Mouse (Mus musculus): ENCODE data around the gene Rhoh. TPM values are rescaled to one million over a fixed set of nuclear protein-coding genes. Genes with fewer than 3 reads are reported as not detected.

The Rhoh gene
- polyA plus RNA-seq, 1 experiment from 2014 or later: 5.1 TPM

DNA sequence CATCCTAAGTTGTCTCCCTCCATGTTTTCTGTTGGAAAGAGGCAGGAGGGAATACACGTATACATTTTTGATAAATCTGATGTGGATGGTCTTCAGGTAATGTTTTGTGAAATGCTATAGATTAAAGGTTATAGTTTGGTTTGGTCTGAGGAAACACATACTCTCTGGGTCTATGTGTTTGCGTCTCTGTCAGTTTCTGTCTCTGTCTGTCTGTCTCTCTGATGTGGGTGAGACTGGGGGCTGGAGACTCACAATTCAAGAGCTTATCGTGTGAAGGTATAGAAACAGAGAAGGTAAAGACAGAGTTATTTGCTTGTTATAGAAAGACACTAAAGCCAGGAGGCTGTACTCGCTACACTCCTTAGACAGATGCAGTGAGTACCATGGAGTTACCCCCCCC is 8.6 kb downstream of the Rhoh start:
- no peaks in the 10 kb centered on the region for H3K27me3 ChIP-seq (ENCODE audit: insufficient read depth, low read length)
- ATAC-seq (no peak), DNase-seq (no peak)
- H3K9ac ChIP-seq (replicated peaks): no peak overlapping the region
- 82% methylated on average over 4 of the region's 4 CpGs for WGBS (ENCODE audit: insufficient replicate concordance)
- TF ChIP-seq EP300 (IDR thresholded peaks at IDR 0.05; ENCODE audit: low read depth) (no peak), CTCF (IDR thresholded peaks at IDR 0.05; ENCODE audit: low read depth) (no peak)
- H3K4me1 ChIP-seq (ENCODE audit: insufficient read depth): peaks cover 11% of the 10 kb centered on the region
- no peak overlapping the region for H3K27ac ChIP-seq (ENCODE audit: low read depth)
- no peak overlapping the region for H3K4me3 ChIP-seq (ENCODE audit: low read depth, low read length)
- H3K4me2 ChIP-seq (ENCODE audit: low read depth, low read length): no peak overlapping the region
- no peaks in the 10 kb centered on the region for H3K36me3 ChIP-seq (replicated peaks; ENCODE audit: insufficient read depth, low read length)
- no peaks in the 10 kb centered on the region for H3K9me3 ChIP-seq (ENCODE audit: low read length)

DNA sequence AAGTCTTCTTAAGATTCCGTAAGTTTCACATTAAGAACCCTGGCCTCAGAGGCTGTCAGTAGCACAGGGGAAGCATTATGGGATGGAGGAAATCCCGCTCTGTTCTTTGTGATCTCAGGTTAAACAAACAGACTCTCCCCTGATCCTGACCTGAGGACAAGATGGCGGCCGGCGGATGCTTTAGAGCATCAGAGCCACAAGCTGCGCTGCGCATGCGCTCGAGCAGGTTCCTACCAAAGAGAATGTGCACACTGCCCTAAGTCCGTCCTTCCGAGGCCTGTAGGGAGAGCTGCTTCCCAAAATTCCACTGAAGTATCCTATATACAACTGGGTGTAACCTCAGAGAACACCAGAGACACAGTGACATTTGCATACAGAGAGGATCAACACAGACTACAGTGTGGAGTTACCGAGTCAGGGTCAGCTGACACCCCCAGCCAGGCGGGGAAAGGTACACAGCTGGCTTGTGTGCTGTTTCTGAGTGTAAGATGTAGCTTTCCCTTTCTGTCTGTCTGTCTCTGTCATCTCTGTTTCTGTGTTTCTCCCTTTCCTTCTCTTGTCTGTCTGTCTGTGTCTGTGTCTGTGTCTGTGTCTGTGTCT is 10.4 kb downstream of the Rhoh start:
- no peaks in the 10 kb centered on the region for H3K27me3 ChIP-seq (ENCODE audit: insufficient read depth, low read length)
- DNase-seq: no peak
- no peaks in the 10 kb centered on the region for H3K36me3 ChIP-seq (replicated peaks; ENCODE audit: insufficient read depth, low read length)
- no peak overlapping the region for H3K9ac ChIP-seq (replicated peaks)
- H3K4me1 ChIP-seq (ENCODE audit: insufficient read depth): peaks cover 11% of the 10 kb centered on the region
- no peaks in the 10 kb centered on the region for H3K9me3 ChIP-seq (ENCODE audit: low read length)
- TF ChIP-seq CTCF (IDR thresholded peaks at IDR 0.05; ENCODE audit: low read depth) (no peak), EP300 (IDR thresholded peaks at IDR 0.05; ENCODE audit: low read depth) (no peak)
- ATAC-seq: no peak
- no peak overlapping the region for H3K27ac ChIP-seq (ENCODE audit: low read depth)
- H3K4me2 ChIP-seq (ENCODE audit: low read depth, low read length): no peak overlapping the region
- H3K4me3 ChIP-seq (ENCODE audit: low read depth, low read length): no peak overlapping the region
- WGBS (ENCODE audit: insufficient replicate concordance): 83% methylated on average over 13 of the region's 13 CpGs

DNA sequence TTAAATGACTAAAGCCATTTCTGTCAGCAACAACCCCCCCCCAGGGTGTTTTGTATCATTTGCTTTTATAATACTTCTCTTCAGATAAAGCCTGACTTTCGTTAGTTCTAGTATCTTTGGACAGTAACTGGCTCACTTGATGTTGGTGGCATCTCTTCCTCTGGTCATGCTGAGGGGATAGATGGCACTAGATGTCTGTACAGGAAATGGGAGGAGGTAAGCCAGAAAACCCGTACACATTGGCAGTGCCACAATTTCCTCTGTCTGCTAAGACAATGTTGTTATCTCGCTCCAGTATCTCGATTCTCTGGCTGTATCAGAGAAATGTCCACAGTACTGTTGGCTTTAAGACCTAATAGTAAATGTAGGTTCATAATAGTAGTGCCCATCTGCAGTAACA is 12.2 kb downstream of the Rhoh start:
- H3K27ac ChIP-seq (ENCODE audit: low read depth): no peak overlapping the region
- no peaks in the 10 kb centered on the region for H3K9me3 ChIP-seq (ENCODE audit: low read length)
- TF ChIP-seq EP300 (IDR thresholded peaks at IDR 0.05; ENCODE audit: low read depth) (no peak), CTCF (IDR thresholded peaks at IDR 0.05; ENCODE audit: low read depth) (no peak)
- WGBS (ENCODE audit: insufficient replicate concordance): 29% methylated on average over 4 of the region's 4 CpGs
- no peak for DNase-seq
- no peak overlapping the region for H3K4me3 ChIP-seq (ENCODE audit: low read depth, low read length)
- no peaks in the 10 kb centered on the region for H3K27me3 ChIP-seq (ENCODE audit: insufficient read depth, low read length)
- no peak overlapping the region for H3K4me2 ChIP-seq (ENCODE audit: low read depth, low read length)
- no peak overlapping the region for H3K9ac ChIP-seq (replicated peaks)
- no peaks in the 10 kb centered on the region for H3K36me3 ChIP-seq (replicated peaks; ENCODE audit: insufficient read depth, low read length)
- H3K4me1 ChIP-seq (ENCODE audit: insufficient read depth): peaks cover 7% of the 10 kb centered on the region
- ATAC-seq: no peak

GRCm38 (mm10) chr5:65875269-65875668 is 14.3 kb downstream of the Rhoh start:
- no peak for TF ChIP-seq EP300 (IDR thresholded peaks at IDR 0.05; ENCODE audit: low read depth)
- no peak for TF ChIP-seq CTCF (IDR thresholded peaks at IDR 0.05; ENCODE audit: low read depth)
- Histone ChIP-seq H3K9ac (replicated peaks) (no peak overlapping the region), H3K27me3 (ENCODE audit: insufficient read depth, low read length) (no peaks in the 10 kb centered on the region), H3K4me2 (ENCODE audit: low read depth, low read length) (no peak overlapping the region), H3K36me3 (replicated peaks; ENCODE audit: insufficient read depth, low read length) (no peaks in the 10 kb centered on the region), H3K4me3 (ENCODE audit: low read depth, low read length) (no peak overlapping the region), H3K9me3 (ENCODE audit: low read length) (no peaks in the 10 kb centered on the region), H3K4me1 (ENCODE audit: insufficient read depth) (no peaks in the 10 kb centered on the region; the same call in 1 of the 2 replicates), H3K27ac (ENCODE audit: low read depth) (no peak overlapping the region)
- ATAC-seq (no peak), DNase-seq (no peak)
- 84% methylated on average over 7 of the region's 7 CpGs for WGBS (ENCODE audit: insufficient replicate concordance)

DNA sequence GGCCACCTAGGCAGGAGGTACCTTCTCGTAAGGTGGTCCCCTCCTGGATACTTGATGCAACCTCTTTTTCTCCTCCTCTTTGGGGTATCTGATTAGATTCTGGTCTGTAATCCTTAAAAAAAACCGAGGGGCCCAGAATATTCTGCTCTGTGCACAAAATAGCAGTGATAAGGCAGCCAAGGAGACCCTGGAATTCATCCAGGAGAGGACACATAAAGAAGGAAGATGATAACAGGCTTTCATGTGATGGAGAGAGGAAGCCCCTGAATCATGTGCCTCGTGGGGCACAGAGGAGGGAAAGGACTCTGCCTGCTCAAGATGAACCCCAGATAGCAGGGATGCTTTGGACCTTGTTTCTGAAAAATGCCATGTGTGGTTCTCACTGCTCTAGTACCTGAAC is 17.4 kb downstream of the Rhoh start:
- TF ChIP-seq CTCF (IDR thresholded peaks at IDR 0.05; ENCODE audit: low read depth) (no peak), EP300 (IDR thresholded peaks at IDR 0.05; ENCODE audit: low read depth) (no peak)
- no peak for ATAC-seq

DNA sequence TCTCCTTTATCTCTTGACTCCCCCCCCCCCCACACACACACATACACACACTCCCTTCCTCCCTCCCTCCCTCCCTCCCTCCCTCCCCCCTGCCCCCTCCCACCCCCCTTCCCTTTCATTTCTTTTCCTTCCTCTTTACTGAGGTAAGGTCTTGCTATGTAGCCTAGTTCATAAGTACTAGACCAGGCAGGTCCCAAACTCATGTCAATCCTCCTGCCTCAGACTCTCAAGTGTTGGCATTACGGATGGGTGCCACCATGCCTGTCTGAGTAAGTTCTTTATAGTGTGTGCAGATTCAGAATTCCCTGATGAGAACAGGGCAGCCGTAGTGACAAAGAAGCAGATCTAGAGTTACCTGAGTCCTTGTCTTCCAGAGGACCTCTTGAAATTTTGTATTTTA is 20.2 kb downstream of the Rhoh start:
- Histone ChIP-seq H3K36me3 (replicated peaks; ENCODE audit: insufficient read depth, low read length) (no peaks in the 10 kb centered on the region), H3K4me3 (ENCODE audit: low read depth, low read length) (no peak overlapping the region), H3K4me2 (ENCODE audit: low read depth, low read length) (no peak overlapping the region), H3K9ac (replicated peaks) (no peak overlapping the region), H3K9me3 (ENCODE audit: low read length) (no peaks in the 10 kb centered on the region), H3K27me3 (ENCODE audit: insufficient read depth, low read length) (no peaks in the 10 kb centered on the region), H3K27ac (ENCODE audit: low read depth) (no peak overlapping the region), H3K4me1 (ENCODE audit: insufficient read depth) (peaks cover 5% of the 10 kb centered on the region)
- no peak for DNase-seq
- TF ChIP-seq EP300 (IDR thresholded peaks at IDR 0.05; ENCODE audit: low read depth) (no peak), CTCF (IDR thresholded peaks at IDR 0.05; ENCODE audit: low read depth) (no peak)
- no peak for ATAC-seq
- WGBS (ENCODE audit: insufficient replicate concordance): 77% methylated on average over 2 of the region's 2 CpGs

More for the DNA sequence above, 17.4 kb downstream of the Rhoh start:
- Histone ChIP-seq H3K4me3 (ENCODE audit: low read depth, low read length) (no peak overlapping the region), H3K9me3 (ENCODE audit: low read length) (no peaks in the 10 kb centered on the region), H3K9ac (replicated peaks) (no peak overlapping the region), H3K36me3 (replicated peaks; ENCODE audit: insufficient read depth, low read length) (no peaks in the 10 kb centered on the region), H3K4me2 (ENCODE audit: low read depth, low read length) (no peak overlapping the region), H3K4me1 (ENCODE audit: insufficient read depth) (peaks cover 5% of the 10 kb centered on the region), H3K27me3 (ENCODE audit: insufficient read depth, low read length) (no peaks in the 10 kb centered on the region), H3K27ac (ENCODE audit: low read depth) (no peak overlapping the region)
- DNase-seq: no peak
- WGBS (ENCODE audit: insufficient replicate concordance): 59% methylated on average over 3 of the region's 3 CpGs

All from liver, postnatal 0 days (tissue).